Mouse (Mus musculus): ENCODE measurements around the gene Uba3. TPM values are rescaled to one million over a fixed set of nuclear protein-coding genes. Genes with fewer than 3 reads are reported as not detected.

Gene Uba3
- total RNA-seq, 2 experiments from 2014 or later, result 24.0 to 38.5 TPM

GRCm38 (mm10) chr6:97145156-97145555 lies 60.3 kb downstream of the Uba3 start:
- ATAC-seq (replicated peaks; ENCODE audit: low FRiP score, poor library complexity, severe bottlenecking), result no peak

- ATAC-seq (replicated peaks; ENCODE audit: low FRiP score, poor library complexity, severe bottlenecking), result no peak
Measured at GRCm38 (mm10) chr6:97144359-97144758, 61.1 kb downstream of the Uba3 start.

- ATAC-seq (replicated peaks; ENCODE audit: low FRiP score, poor library complexity, severe bottlenecking), result no peak
Measured at GRCm38 (mm10) chr6:97142611-97143010, 62.8 kb downstream of the Uba3 start.

- ATAC-seq (replicated peaks; ENCODE audit: low FRiP score, poor library complexity, severe bottlenecking), result no peak
Measured at GRCm38 (mm10) chr6:97141811-97142210, 63.6 kb downstream of the Uba3 start.

Other genes with a start within 250 kb of the Uba3 start
- gene Fam19a4, start 145.2 kb downstream of the Uba3 start, total RNA-seq (2015; ENCODE audit: low replicate concordance), result not detected in 2 replicates
- 0.17 TPM in 1 of 2 replicates, not detected in the other for gene Fam19a4, start 145.2 kb downstream of the Uba3 start, total RNA-seq (2017; ENCODE audit: low replicate concordance)
- 3.3 and 6.1 TPM in 2 replicates for gene Eogt, start 56.5 kb downstream of the Uba3 start, total RNA-seq (2015; ENCODE audit: low replicate concordance)
- gene Eogt, start 56.5 kb downstream of the Uba3 start, total RNA-seq (2017; ENCODE audit: low replicate concordance), result 1.7 and 4.6 TPM in 2 replicates
- gene Tmf1, start 26.5 kb downstream of the Uba3 start, total RNA-seq (2015; ENCODE audit: low replicate concordance), result 6.7 and 11.7 TPM in 2 replicates
- gene Tmf1, start 26.5 kb downstream of the Uba3 start, total RNA-seq (2017; ENCODE audit: low replicate concordance), result 50.4 and 64.5 TPM in 2 replicates
- gene Arl6ip5, start 5.0 kb upstream of the Uba3 start, total RNA-seq (2015; ENCODE audit: low replicate concordance), result 10.2 and 16.1 TPM in 2 replicates
- gene Arl6ip5, start 5.0 kb upstream of the Uba3 start, total RNA-seq (2017; ENCODE audit: low replicate concordance), result 20.6 and 23.8 TPM in 2 replicates
- not detected in 2 replicates for gene Lmod3, start 47.1 kb upstream of the Uba3 start, total RNA-seq (2015; ENCODE audit: low replicate concordance)
- gene Lmod3, start 47.1 kb upstream of the Uba3 start, total RNA-seq (2017; ENCODE audit: low replicate concordance), result not detected in 2 replicates